Mouse (Mus musculus) heart, postnatal 25 days (tissue): ENCODE measurements around the gene Atp6v0a4. TPM values are rescaled to one million over a fixed set of nuclear protein-coding genes. Genes with fewer than 3 reads are reported as not detected.

Source experiments
- DNase-seq: peaks from one replicate; pipeline ENCODE4 v3.0.0; 2022; ENCODE audit warnings: low spot score
- intact Hi-C: fragments of 180-260 bp; cut with DNase I; formaldehyde crosslinking; loops from one replicate; pipeline ENCODE4 v1.15.1; 2025
- total RNA-seq, 2 experiments: library from RNA; stranded (reverse); gene quantifications; 2 replicates each; pipeline ENCODE4 v1.2.3; 2021

Gene Atp6v0a4
- total RNA-seq, 2 experiments from 2014 or later, result 2.1 to 3.4 TPM

DNA sequence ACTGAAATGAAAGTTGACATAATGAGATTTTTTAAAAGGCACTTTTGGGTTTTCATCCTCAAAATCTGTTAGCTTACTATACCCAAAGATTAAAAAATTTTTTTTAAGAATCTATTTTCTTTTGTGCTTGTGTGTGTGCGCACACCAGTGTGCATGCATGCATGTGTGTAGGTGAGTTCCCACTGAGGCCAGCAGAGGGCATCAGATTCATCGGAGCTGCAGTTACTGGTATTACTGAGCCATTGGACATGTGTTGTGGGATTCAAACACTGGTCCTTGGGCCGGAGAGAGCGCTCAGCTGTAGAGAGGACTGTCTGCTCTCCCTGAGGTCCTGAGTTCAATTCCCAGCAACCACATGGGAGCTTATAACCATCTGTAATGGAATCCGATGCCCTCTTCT is 5.5 kb upstream of the Atp6v0a4 start:
- intact Hi-C loops, result no loop called here

DNA sequence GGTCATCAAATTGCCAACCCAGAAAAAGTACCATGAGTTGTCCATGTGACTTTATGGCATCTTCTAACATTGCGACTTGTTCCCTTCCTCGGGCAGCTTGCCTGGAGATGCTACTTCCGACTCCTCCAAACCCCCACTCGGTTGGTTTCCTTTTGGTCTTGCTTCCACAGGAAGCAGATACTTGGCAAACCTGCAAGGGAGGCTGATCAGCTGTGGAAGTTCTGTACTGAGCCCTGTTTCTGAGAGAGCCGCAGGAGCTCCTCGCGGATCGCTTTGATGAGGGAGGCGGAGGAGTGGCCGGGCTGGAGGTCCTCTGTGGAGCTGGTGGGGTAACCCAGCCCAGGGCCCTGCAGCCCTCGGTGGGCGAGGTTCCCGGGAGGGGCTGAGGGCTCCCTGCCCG is 3.7 kb upstream of the Atp6v0a4 start:
- intact Hi-C loops, result no loop called here
- no peak for DNase-seq

More for the DNA sequence above, 5.5 kb upstream of the Atp6v0a4 start:
- no peak for DNase-seq

DNA sequence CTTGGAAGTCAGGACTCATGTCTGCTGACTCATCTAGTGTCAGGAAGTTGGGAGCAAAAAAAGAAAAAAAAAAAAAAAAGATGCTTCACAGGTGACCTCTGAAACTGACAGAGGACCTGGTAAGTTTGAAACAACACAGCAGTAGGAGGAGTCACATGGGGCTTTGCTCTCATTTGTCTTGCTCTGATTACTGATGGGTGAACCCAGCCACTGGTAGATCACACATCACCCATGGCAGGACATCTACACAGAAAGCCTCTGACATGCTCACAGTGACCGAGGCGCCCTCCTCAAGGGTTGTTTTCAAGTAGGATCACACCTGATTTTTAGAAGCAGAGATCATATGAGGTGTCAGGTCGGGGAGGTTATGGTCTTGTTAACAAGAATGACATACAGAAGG is 1.1 kb upstream of the Atp6v0a4 start:
- no peak for DNase-seq
- intact Hi-C loops, result no loop called here

DNA sequence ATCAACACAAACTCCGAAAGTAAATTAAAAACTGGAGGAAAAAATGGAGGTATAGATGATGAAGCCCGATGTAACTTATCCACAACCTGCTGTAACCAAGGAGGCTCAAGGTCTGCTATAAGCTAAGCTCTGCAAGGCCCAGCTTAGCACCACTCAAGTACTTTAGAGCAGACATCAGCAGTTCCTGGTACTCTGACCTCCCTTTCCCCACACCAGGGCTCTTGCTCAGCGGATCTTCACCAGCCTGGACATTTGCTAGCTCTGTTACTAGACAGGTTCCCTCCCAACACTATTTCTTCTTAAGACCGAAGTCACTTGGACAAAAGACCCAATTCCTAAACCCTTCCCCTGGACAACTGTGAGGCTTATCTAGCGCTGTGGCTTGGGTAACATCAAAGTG is 496 bp upstream of the Atp6v0a4 start:
- no peak for DNase-seq
- intact Hi-C loops, result no loop called here

DNA sequence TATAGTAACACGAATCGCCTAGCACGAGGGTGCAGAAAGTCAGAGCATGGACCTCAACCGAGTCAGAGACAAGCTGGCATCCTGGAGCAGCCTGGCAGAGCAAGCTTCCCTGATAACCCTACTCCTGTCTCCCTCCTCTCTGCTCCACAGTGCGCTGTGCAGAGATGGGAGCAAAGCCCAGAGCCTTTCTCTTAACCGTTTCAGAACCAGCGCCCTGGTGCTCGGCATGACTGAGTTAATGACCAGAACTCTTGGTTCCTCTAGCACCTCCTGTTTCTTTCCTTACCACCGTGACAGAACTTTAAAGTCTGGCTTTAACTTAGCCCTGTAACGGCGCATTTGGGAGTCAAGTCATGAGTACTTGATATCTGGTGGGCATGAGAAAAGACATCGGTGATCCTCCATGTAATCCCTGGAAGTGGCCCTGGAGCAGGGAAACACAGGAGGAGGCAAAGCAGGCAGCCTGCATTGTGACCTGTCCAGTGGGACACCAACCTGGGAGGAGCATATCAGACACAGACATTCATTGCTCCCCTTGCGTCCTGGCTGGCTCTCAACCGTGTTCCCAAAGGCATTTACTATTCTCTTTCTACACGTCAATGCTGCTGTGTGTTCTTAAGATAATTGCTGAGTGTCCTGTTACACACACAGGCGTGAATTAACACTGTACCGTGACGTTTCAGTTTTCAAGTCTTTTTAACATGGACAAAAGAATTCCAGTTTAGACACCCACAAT is 747 bp downstream of the Atp6v0a4 start:
- intact Hi-C loops, result no loop called here
- DNase-seq, result no peak

DNA sequence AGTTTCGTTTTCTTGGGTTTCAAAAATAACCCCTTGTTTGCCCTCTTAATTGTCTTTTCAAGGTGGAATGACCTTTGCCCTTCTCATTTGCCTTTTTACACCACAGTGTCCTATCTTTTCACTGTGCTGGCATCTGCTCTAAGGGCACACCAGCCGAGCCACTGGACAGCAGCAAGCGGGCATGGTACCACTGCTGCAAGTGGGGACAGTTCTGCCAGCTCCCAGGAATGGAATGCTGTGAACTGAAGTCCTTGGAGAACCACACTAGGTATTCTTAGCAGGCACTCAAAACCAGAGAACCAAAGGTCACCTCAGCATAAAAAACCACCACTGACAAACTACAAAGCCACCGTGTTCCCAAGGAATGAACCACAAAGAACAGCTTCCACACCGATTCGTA is 1.6 kb downstream of the Atp6v0a4 start:
- DNase-seq, result no peak
- intact Hi-C loops, result no loop called here

DNA sequence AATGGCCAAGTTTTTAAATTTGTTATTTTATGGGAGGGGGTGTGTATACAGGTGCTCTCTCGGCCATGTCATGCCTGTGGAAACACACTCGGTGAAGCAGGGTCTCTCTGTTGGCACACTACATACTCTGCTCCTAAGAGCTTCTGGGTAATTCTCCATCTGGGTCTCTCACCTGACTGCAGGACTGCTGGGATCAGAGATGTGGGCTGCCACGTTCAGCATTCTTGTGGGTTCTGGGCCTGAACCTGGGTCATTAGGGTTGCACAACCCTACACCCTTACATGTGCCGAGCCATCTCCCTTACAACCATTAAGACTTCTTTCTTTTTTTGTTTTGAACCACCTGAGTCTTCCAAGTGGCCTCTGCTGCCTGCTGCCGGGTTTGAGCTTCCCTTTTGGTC is 2.5 kb downstream of the Atp6v0a4 start:
- DNase-seq, result no peak

DNA sequence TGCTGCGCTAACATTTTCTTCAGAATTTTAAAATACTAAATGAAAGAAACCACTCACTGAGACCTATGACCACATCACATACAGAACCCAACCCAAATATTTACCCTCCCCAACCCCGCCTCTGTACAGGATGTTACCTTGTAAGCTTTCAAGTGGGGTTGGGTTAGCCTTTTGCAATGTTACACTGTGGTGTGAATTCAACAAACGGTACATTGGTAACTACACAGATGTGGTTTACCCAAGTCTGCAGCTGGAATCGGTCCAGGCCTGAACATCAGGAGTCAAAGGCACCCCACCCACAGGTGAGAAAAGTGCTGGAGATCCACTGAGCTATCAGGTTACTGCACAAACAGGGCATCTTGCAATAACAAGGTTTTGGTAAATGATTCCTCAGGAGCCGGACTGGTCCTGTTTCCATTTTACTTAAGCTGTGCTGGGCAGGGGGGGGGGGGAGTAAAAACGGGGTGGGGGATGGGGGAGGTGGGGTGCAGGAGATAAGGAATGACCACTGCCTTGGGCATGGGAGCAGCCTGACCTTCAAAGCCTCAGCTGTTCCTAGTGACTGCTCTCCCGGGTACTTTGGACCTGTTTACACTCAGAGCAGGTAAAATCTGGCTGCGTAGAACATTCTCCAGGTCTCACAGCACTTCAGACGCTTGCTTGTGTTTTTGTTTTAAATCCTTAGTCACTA is 3.6 kb downstream of the Atp6v0a4 start:
- DNase-seq, result no peak
- intact Hi-C loops, result no loop called here

More for the DNA sequence above, 2.5 kb downstream of the Atp6v0a4 start:
- intact Hi-C loops, result no loop called here

DNA sequence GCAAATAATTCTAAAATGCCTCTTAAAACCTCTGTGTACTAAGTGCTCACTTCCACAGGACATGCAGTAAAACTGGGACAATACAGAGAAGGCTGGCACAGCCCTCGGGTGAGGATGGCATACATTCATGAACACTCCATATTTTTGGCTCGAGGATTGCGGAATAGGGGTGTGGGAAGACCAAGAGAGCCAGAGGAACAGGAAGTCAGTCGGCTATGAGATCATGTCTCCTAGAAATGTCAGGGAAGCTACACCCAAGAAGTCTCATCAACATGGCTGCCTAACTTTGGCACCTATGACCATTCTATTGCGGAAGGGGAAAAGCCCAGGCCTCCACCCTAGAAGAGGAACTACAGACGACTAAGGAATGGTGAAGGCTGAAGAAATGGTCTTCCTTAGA is 6.0 kb downstream of the Atp6v0a4 start:
- no peak for DNase-seq
- intact Hi-C loops, result no loop called here

DNA sequence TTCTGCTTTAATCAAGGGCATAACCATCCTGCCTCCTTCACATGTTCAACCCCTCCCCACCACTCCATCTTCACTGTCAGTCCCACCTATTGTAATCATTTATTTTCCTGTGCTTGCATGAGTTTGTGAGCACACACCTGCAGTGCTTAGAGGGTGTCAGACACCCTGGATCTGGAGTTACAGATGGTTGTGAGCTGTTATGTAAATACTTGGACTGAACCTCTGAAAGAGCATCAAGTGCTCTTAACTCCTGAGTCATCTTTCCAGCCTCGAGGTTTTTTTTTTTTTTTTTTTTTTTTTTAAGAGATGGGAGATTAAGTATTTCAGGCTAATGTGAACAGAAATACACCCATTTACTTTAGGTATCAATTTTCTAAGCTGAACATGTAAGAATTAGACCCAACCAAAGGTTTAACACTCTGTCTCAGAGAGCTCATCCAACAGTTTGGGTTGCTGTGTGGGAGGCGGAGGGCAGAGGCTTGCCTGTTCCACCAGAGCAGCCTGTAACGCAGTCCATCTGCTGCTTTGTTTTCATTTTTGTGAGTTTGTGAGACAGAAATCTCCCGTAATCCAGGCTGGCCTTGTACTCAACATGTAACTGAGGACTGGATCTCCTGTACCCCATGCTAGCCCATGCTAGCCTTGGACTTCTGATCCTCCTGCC is 8.1 kb downstream of the Atp6v0a4 start:
- no peak for DNase-seq
- intact Hi-C loops, result no loop called here

DNA sequence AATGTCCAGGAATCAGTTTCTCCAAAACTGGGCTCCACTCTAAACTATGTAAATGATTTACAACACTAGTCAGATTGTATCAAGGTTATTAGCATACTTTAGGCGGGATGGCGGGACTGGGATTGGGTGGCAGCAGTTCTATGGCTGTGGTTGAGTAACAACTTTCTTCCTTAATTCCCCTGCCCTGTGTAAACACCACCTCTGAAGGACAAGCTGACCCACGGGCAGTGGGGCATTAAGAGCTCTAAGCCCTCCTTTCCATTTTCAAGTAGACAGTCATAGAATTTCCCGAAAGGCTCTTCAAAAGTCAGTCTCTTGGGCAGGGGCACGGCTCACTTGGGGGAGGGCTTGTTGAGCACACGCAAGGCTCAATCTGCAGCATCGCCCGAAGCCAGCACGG is 13.5 kb downstream of the Atp6v0a4 start:
- DNase-seq, result no peak
- intact Hi-C loops, result no loop called here

DNA sequence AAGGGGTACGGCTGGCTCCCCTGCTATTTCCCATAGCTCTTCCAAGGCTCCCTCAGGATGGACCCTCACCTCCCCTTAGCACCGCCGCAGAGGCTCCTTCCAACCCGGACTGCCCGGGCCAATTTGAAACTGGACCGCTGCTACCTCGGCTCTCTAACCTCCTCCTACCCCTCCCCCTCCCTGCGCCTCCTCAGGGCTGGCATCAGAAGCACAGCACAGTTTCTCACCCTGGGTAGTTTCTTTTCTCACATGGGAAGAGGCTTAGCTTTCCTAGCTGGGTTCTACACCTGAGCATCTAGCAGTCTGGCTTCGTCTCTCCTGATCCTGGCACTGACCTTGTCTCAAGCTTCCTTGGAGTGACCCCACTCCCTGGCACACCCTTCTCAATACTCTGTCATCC is 14.5 kb downstream of the Atp6v0a4 start:
- intact Hi-C loops, result no loop called here

DNA sequence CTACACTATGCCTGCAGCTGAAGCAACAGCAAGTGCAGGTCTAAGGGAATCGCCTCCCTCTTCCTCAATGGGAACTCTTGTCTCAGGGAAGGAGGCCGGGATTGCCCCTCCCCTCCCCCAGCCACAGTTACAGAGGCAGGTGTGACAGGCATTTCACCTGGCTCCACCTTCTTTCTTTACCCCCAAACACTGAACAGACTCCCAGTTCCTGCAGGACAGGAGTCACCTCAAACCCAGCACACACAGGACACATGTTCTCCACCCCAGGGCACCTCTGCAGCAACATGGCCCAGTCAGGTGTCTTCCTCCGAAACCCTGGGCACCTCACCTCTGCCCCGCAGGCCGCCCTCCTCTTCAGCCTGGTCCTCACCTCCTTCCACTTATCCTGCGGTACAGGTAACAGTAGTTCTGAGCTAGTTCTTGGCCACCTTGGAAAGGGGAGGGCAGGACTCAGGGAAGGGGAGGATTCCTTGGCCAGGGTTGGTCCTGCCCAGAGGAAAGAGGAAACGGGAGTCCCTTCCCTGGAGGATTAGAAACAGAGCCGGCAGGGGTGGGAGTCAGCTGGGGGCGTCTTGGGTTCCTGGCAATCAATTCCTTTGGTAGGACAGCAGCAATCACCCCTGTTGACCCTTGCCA is 15.1 kb downstream of the Atp6v0a4 start, which contains the start of gene Tmem213:
TSS of gene Tmem213 (plus strand) at position 96 of the 636 bp plus-strand sequence.
- DNase-seq, result no peak
- intact Hi-C loops, result no loop called here

More for the DNA sequence above, 14.5 kb downstream of the Atp6v0a4 start:
- no peak for DNase-seq

DNA sequence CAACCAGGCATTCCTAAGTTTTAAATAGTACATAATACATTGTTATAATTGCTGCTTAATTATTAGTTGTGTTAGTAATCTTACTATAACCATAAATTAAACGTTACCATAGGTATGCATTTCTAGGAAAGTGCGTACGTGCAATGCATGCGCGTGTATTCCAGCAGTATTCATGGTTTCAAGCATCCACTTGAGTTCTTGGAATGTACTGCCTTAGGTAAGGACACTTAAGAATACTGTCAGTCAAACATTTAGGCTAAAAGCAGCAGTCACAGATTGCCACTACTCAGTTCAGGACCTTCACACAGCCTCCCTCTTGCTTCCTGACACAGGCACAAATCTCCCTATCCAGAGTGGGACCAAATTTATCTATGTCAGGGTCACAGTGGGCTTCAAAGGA is 15.9 kb downstream of the Atp6v0a4 start:
- no peak for DNase-seq

DNA sequence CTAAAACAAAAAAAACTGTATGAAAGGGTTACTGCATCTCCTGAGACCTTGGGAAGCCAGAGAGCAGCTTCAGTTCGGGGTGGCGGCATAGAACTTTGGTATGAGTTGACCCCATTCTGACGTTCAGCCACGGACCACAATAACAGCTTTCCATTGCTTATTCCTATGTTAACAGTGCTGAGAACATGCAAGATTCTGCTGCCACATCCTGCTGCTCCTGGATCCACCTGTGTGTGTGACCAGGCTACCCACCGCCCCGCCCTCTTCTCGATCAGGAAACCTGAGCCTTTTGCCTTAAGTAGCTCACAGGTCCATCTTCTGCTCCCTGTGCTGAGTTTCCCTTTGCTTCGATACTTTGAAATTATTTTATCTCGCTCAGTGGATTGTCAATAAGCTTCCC is 18.5 kb downstream of the Atp6v0a4 start:
- DNase-seq, result no peak
- intact Hi-C loops, result no loop called here

More for the DNA sequence above, 15.9 kb downstream of the Atp6v0a4 start:
- intact Hi-C loops, result no loop called here

DNA sequence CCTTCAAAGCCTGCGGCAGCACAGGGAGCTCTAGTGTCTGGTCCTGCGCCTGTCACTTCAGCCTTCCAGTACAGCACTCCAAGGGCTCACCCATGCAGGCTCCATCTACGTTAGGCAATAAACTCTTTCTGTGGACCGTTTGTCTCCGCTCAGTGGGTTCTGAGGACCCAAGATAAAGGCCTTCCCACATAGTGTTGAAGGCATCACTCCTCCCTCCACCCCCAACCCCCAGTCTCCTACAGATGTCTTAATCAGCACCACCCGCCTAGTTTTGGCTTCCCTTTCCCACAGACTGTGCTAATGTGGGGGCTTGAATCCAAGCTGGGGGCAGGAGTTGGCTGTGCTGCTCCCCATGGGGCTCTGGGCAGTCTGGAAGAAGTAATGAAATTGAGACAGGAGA is 20.6 kb downstream of the Atp6v0a4 start:
- DNase-seq, result no peak
- intact Hi-C loops, result no loop called here

DNA sequence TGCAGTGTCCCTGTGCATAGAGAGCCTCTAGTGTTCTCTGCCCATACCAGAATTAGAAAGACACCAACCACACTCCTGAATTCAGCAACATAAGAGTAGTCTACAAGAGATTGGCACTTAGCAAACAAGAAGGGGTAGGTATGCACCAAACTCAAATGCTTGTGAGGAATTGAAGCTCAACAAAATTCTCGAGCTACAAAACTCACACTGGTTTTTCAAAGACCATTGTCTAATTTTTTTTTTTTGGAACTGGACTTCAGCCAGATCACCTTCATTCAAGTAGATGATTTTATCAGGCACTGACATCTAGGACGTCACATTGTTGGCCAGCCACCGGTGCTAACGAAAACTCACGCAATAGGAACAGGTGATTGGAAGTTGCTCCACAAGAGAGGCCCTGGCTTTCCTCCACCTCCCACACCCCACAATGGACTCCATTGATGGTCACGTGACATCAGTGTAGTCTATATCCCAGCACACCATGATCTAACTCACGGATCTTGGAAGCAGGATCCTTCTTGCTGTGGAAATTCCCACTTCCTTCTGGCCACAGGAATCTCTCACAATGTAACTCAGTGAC is 22.1 kb downstream of the Atp6v0a4 start:
- intact Hi-C loops, result no loop called here
- DNase-seq, result no peak

DNA sequence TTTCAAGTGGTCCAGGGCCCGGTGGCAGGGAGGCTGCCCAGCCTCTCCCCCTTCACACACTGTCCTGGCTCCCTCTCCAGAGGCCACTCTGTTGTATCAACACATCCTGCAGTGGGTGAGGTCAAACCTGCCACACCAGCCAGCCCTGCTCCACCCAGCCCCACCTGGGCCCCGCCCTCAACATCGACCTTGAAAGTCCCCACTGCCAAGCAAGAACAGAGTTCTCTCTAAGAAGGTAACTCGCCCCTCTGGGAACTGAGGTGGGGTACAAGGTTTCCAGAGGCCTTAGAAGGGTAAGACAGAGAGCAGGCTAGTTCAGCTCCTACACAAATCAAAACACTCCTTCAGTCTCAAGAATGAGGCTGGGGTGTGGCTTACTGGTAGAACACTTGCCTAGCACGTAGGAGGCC is 27.4 kb downstream of the Atp6v0a4 start:
- no peak for DNase-seq
- intact Hi-C loops, result no loop called here

DNA sequence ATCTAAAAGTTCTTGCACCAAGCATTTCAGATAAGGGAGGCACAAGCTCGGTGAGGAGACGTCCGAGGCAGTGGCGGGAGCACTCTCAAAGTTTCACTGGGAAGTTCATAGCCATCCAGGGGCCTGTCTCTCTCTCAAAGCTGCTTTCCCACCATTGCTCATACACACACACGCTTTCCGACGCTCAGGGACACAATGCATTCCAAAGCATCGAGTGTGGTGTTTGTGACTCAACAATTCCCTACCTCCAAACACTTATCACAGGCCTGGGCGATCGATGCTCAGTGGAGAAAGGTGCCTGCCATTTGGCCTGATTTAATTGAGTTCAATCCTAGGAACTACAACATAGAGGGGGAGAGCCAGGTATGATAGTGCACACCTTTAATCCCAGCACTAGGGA is 29.7 kb downstream of the Atp6v0a4 start:
- intact Hi-C loops, result no loop called here

DNA sequence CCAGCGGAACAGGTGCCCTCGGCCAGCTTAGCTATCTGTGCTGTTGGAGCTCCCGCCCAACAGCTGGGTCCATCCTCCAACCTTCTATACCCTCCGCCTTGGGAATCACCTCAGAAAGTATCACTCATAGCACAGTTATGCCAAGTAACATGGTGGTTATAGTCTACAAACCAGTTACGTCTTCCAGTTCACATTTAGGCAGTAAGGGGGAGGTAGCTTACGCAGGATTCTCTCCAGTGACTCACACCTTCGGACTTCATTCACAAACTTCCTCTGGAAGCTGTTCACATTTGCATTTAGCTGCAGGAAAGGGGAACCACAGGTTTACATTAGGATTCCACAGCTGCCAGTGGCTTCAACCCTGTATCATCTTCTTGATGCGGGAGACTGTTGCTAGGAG is 31.8 kb downstream of the Atp6v0a4 start:
- DNase-seq, result no peak
- intact Hi-C loops, result no loop called here

More for the DNA sequence above, 29.7 kb downstream of the Atp6v0a4 start:
- no peak for DNase-seq
